Mouse (Mus musculus) hindbrain, embryonic 16.5 days (tissue): ENCODE results near the gene Plekha3. TPM values are rescaled to one million over a fixed set of nuclear protein-coding genes. Genes with fewer than 3 reads are reported as not detected.

ENCODE experiments used
- polyA plus RNA-seq: library from polyadenylated mRNA; unstranded; fragments of >200 nt; fragmentation: Nextera tagmentation; extraction: Ambion mirVana; gene quantifications from 2 replicates; pipeline ENCODE4 v1.2.1, GENCODE M21; 2015

Gene Plekha3
- polyA plus RNA-seq, 1 experiment from 2014 or later: 3.6 TPM

Other genes starting within 250 kb of the Plekha3 start
- 104 and 114 TPM in 2 replicates for gene Prkra, start 27.3 kb upstream of the Plekha3 start, polyA plus RNA-seq
- gene Pjvk, start 26.8 kb upstream of the Plekha3 start, polyA plus RNA-seq: 0.83 and 1.1 TPM in 2 replicates
- gene Fkbp7, start 2.2 kb upstream of the Plekha3 start, polyA plus RNA-seq: 12.7 and 16.3 TPM in 2 replicates